Mouse (Mus musculus) frontal cortex, postnatal 14 days (tissue): ENCODE measurements around the gene Dnaaf1.

ENCODE experiments used
- DNase-seq, 2 experiments: peaks; one replicate each; pipeline ENCODE4 v3.0.0; 2022; ENCODE audit warnings: low spot score in 2 of 2

The Dnaaf1 gene

GRCm38 (mm10) chr8:119571135-119571534 is 3.9 kb upstream of the Dnaaf1 start:
- no peak for DNase-seq

- DNase-seq = no peak
Observed at GRCm38 (mm10) chr8:119572411-119572810, 2.6 kb upstream of the Dnaaf1 start.

DNA sequence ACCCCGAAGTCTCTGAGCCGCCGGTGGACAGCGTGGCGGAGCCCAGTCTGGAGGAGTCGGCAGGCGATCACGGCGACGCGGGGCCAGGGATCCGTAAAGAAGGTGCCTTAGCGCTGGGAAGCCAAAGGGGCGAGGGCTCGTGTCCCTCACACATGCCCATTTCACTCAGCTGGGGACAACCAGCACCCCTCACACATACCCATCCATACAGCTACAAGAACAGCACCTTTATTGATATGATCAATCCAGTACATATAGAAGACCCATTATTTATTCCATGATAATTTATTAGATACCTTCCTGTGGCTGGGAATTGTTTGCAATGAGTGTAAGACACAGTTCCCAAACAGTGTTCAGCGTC is 311 bp downstream of the Dnaaf1 start:
- no peak for DNase-seq

DNA sequence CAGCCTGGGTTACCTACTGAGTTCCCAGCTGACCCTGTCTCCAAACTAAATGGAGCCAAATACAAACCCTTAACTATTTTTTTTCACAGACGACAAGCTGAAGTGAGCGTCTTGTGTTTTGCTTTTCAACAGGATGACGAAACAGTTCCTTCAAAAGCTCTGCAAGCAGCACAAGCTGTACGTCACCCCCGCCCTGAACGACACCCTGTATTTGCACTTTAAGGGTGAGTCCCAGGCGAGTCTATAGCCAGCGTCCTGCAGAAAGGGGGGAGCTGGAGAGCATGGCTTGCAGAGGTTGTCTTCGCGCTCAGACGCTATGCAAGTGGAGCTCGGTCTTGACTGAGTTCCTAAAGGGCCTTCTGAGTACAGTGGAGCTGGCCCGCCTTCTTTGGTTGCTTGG is 4.1 kb downstream of the Dnaaf1 start:
- no peak for DNase-seq

- DNase-seq = no peak
Observed at GRCm38 (mm10) chr8:119580441-119581161, 5.6 kb downstream of the Dnaaf1 start.

- no peak for DNase-seq
Observed at GRCm38 (mm10) chr8:119585901-119586300, 10.9 kb downstream of the Dnaaf1 start.

DNA sequence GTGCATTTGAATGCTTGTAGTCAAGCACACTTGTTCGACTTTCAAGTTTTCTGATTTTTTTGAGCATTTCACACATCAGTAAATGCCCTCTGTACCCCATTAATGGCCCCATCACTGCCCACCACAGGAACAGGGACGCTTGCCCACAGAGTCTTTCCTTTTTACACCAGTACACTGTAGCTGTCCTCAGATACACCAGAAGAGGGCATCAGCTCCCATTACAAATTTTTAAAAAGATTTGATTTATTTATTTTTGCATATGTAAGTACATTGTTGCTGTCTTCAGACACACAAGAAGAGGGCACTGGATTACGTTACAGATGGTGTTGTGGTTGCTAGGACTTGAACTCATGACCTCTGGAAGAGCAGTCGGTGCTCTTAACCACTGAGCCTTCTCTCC is 13.3 kb downstream of the Dnaaf1 start:
- DNase-seq = no peak

DNA sequence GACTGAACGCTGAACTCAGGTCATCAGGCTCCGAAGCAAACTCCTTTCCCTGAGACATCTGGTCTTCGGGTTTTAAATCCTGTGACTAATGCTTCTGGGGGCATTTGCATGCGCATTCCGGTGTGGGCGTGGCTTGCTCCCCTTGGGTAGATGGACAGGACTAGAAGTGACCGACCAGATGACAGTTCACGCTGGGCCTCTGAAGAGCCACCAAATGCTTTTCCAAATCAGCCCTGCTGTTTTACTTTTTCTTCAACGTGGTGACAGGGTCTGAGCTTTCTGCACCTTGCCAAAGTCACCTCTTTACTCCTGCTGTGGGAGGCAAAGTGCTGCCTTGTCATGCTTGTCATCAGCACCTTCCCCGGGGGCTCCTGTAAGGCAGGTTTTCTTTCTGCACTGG is 13.8 kb downstream of the Dnaaf1 start:
- DNase-seq = no peak

- no peak for DNase-seq
Observed at GRCm38 (mm10) chr8:119590348-119590747, 15.3 kb downstream of the Dnaaf1 start.

DNA sequence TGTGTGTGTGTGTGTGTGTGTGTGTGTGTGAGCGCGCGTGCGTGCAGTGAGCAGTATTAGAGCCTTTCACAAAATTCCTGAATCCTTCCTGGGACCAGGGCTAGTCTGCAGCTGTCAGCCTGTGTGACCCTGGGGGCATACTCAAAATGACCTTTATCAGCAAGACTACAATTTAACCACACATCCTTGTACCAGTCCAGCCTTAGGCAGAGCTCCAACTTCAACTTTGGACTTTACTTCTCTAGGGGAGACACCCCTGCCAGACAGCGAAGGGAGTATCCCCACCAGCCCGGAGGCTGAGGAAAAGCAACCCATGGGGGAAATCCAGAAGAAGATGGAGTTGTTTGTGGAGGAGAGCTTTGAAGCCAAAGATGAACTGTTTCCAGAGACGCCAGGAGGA is 16.4 kb downstream of the Dnaaf1 start:
- no peak for DNase-seq

DNA sequence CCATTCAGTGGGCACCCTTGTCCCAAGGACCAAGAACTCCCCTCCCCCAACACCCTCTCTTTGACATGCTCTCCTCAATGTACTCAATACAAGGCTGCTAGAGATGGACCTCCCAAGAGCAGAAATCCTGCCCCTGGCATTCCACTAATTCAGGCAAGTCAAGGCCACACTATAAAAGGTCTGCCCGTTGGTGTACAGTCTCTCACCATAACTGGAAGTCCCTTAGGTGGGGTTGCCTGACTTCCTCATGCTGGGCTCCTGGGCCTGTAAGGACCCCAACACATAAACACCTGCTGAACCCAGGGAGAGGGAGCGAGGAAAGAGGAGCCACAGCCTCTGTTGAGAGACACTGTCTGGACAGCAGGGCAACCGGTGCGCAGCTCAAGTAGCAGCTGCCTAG is 28.7 kb downstream of the Dnaaf1 start:
- DNase-seq = no peak

DNA sequence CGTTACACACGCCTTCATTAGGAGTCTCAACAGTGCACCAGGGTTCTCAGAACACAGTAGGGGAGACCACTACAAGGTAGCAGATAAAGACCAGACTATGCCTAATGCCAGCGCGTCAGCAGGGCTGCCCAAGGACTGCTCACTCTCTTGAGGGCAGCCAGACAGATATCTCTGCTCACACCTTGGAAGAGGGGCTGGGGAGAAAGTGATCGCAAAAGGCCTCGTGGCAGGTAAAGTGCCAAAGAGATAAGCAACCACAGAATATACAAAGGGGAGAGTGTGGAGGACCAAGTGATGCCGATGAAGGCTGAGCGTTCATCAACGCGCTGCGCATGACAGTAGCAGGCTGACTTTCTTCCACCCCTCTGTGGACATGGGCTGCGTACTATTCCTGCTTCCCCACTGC is 29.4 kb downstream of the Dnaaf1 start:
- no peak for DNase-seq

DNA sequence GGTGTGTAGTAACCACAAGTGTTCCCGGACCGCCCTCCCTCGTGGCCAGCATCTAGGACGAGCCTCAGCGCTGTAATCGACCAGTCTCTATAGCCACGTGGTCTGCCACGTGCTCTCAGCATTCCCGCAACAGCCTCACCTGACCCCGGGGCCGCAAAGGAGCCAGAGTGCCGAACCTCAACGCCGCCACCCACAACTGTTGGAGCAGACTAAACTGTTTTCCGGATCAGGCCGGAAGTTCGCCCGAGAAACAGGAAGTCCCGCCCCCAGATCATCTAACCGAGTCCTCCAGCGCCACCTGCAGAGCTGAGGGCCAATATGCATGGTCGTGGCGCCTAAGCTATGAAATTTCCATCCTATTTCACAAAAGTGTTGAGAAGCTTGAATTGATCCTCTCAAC is 30.0 kb downstream of the Dnaaf1 start, which contains the start of gene Taf1c:
Taf1c (minus strand) TSS at position 227 of the 400 bp plus-strand sequence.
- DNase-seq = peak; percentile 81 to 85

DNA sequence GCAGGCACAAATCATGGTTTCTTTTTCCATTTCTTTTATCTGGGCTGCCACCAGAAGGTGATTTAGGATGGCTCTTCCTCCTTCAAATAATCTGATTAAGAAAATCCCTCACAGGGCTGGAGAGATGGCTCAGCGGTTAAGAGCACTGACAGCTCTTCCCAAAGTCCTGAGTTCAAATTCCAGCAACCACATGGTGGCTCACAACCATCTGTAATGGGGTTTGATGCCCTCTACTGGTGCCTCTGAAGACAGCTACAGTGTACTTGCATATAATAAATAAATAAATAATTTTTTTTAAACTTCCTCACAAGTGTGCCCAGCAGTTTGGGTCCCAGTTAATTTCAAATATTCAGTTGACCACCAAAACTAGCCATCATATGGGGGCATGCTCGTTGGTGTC is 31.2 kb downstream of the Dnaaf1 start:
- no peak for DNase-seq

GRCm38 (mm10) chr8:119612471-119612870 is 37.4 kb downstream of the Dnaaf1 start, which contains the start of gene Adad2:
Gene Adad2 (plus strand): TSS chr8:119612747.
- DNase-seq = no peak

GRCm38 (mm10) chr8:119615096-119615495 is 40.1 kb downstream of the Dnaaf1 start:
- no peak for DNase-seq

- DNase-seq = no peak
Observed at GRCm38 (mm10) chr8:119616358-119616757, 41.3 kb downstream of the Dnaaf1 start.

DNA sequence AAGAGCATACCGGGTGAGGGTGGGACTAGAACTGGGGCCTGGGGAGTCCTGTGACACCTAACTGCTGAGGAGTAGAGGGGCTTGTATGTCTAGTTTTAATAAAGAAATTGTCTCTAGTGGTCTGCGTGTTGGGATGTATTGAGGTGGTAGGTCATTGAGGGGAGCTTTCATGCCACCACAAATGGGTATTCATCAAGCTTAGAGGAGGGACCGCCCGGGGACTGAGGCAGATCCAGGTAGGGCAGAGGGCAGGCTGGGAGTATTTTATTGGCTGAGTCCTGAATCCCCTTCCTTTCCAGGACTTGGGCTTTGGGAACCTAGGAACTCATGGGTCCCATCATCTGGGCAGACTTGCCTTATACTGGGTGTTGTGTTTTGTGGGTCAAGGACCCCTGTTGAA is 41.8 kb downstream of the Dnaaf1 start:
- DNase-seq = no peak

DNA sequence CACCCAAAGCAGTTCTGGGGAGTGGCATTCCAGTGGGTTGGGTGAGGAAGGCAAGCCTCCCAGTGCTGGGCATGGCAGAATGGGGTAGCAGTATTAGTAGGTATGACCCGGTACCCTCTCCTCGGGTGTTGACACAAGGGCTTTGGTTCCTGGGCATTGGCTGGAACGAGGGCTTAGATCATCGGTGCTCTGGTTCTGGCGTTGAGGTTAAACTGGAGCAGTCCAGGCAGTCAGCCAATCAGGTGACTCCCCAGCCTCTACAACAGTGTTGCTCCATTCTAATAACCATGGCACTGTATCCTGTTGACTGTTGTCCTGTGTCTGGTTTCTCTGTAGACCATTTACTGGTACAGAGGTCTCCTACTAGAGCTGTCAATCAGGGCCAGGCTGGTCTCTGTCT is 42.6 kb downstream of the Dnaaf1 start:
- DNase-seq = no peak

DNA sequence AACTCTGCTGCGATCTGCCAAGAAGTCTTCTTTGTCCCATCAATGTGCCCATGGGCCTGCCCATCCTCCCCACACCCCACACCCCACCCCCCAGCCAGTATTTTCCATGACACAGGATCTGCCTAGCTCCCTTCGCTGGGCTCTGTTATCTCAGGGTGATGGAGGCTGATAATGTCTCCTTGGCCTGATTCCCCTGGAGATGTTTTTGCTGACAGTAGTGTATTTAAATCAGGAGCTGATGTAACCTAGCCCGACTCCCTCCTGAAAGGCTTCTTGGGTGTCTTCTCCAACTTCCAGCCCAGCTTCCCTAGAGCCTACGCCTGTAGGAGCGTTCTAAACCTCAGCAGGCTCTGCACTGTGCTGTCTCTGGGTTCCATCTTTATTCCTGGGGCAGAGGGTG is 43.9 kb downstream of the Dnaaf1 start:
- no peak for DNase-seq

DNA sequence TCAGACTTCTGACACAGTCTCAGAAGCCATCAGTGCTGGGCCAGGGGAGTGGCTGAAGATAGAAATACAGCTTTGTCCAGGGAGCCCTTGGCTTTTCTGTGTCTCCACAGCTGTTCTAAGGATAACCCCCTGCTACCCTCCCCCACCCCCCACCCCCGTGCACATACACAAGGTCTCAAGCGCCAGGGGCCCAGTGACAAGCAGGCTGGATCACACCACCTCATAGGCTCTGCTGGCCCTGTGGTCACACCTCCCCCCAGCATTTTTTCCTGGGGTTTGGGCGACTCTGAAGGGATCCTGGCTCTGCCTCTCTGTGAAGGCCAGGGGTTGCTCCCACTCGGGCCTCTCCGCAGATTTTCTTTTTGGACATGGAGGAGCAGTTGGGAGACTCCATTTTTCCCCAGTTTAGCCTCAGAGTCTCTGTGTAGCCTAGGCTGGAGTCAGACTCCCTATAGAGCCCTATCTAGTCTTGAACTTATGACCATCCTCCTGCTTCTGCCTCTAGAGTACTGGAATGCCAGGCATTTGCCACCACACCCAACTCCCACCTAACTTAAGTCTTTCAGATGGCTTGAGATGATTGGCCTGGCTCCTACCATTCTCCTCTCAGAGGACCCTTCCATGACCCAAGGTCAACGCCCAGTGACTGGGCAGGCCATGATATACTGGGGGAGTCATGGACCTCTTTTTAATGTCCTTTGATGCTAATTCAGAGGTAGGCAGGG is 45.2 kb downstream of the Dnaaf1 start:
- DNase-seq = no peak

GRCm38 (mm10) chr8:119620848-119621465 is 45.9 kb downstream of the Dnaaf1 start:
- DNase-seq = no peak

DNA sequence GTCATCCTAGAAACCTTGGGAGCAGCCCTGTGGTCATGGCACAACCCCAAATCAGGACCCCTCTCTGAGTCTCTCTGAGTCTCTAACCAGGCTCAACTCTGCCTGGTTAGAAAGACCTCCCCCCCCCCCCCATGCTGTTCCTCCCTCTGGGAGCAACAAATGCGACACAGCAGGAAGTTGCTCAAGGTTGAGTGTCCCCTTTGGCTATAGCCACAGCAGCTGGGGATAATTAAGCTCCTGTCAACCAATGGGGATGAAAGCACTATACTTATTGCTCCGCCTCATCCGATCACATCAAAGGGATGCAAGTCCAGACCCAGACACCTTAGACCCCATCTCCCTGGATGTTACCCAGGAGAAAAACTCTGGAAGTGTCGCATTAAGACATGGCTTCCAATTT is 47.5 kb downstream of the Dnaaf1 start:
- no peak for DNase-seq
